Mouse (Mus musculus) hindbrain, embryonic 14.5 days (tissue): ENCODE data around the gene Ccdc182. TPM values are rescaled to one million over a fixed set of nuclear protein-coding genes. Genes with fewer than 3 reads are reported as not detected.

Experiments used
- ATAC-seq: fragments of 200-750 bp; cut with Nextera tagmentation; 2 replicates; pipeline ENCODE4 v1.8.0; 2017; ENCODE audit warnings: moderate number of reproducible peaks, mild to moderate bottlenecking, moderate TSS enrichment, moderate library complexity; ENCODE audit not compliant: low FRiP score
- DNase-seq: peaks from one replicate; pipeline ENCODE4 v3.0.0-alpha.2; 2015; ENCODE audit warnings: low spot score
- H3K27ac ChIP-seq: fragments of 300-500 bp; sonication (generic); 2 replicates; pipeline ENCODE4 v1.5.1; 2014; ENCODE audit warnings: mild to moderate bottlenecking, moderate library complexity
- H3K27me3 ChIP-seq: fragments of 300-500 bp; sonication (generic); 2 replicates; pipeline ENCODE4 v1.6.1; 2014; ENCODE audit warnings: mild to moderate bottlenecking, low read length, mixed read lengths; ENCODE audit not compliant: control insufficient read depth, insufficient read depth
- H3K36me3 ChIP-seq: fragments of 300-500 bp; sonication (generic); replicated peaks from 2 replicates; pipeline ENCODE4 v1.6.1; 2014; ENCODE audit not compliant: control insufficient read depth, insufficient read depth
- H3K4me1 ChIP-seq: fragments of 300-500 bp; sonication (generic); replicated peaks from 2 replicates; pipeline ENCODE4 v1.6.1; 2014; ENCODE audit warnings: antibody characterized with exemption, low read length, mixed read lengths; ENCODE audit not compliant: control insufficient read depth, insufficient read depth
- H3K4me2 ChIP-seq: fragments of 300-500 bp; sonication (generic); replicated peaks from 2 replicates; pipeline ENCODE4 v1.6.1; 2014; ENCODE audit warnings: mild to moderate bottlenecking, moderate library complexity
- H3K4me3 ChIP-seq: fragments of 300-500 bp; sonication (generic); replicated peaks from 2 replicates; pipeline ENCODE4 v1.5.1; 2014; ENCODE audit warnings: mild to moderate bottlenecking, low read length
- H3K9ac ChIP-seq: fragments of 300-500 bp; sonication (generic); 2 replicates; pipeline ENCODE4 v1.6.1; 2014
- H3K9me3 ChIP-seq: fragments of 300-500 bp; sonication (generic); 2 replicates; pipeline ENCODE4 v1.6.1; 2016; ENCODE audit warnings: low read length; ENCODE audit not compliant: control insufficient read depth
- WGBS: fragments of 180-500 bp; shearing (Covaris S2); extraction: QIAGEN DNeasy Blood & Tissue Kit; methylation state at CpG from one replicate; pipeline ENCODE4 v1.1.7; 2014; 5-methylcytosine and 5-hydroxymethylcytosine counted together
- polyA plus RNA-seq: library from polyadenylated mRNA; unstranded; fragments of >200 nt; fragmentation: Nextera tagmentation; extraction: Ambion mirVana; gene quantifications from 2 replicates; pipeline ENCODE4 v1.2.1, GENCODE M21; 2014

Ccdc182 gene
- polyA plus RNA-seq, 1 experiment from 2014 or later = 0.37 TPM

DNA sequence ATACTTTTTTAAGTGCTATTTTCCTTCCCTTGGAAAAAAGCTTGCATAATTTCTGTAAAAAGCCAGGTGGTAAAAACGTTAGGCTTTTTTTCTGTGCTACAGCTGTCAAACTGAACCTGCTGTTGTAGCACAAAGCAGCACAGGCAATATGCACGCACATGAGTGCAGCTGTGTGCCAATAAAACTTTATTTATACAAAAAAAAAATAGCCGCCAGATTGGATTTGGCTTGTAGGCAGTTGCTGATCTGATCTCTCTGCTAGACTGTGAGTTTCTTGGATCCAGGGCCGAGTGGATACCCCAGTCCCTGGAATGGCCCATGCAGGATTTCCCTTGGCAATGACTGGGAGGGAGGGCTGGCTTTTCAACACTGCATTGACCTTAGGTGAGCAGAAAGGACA, 36.2 kb upstream of the Ccdc182 start:
- Histone ChIP-seq H3K9me3 (no peaks in the 10 kb centered on the region), H3K27ac (no peak overlapping the region), H3K4me2 (no peak overlapping the region), H3K36me3 (no peaks in the 10 kb centered on the region), H3K4me3 (no peak overlapping the region), H3K9ac (no peak overlapping the region), H3K4me1 (peaks cover 26% of the 10 kb centered on the region), H3K27me3 (no peaks in the 10 kb centered on the region)
- DNase-seq (no peak), ATAC-seq (no peak)
- WGBS = 85% methylated on average over 4 of the region's 4 CpGs

DNA sequence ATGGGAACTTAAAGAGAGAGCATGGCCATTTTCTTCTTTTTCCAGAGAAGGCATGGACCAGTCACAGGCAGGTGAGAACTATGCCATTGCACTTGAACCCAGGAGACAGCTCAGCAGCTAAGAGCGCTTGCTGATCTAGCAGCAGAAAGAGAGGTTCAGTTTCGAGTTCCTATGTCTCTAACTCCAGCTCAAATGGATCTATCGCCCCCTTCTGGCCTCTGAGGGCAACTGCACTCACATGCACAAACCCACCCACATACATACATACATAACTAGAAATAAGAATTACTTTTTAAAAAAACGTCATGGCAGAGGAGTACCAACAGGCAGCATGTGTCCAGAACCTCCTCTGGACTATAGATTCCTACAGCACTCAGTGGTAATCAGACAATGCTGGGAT, 35.6 kb upstream of the Ccdc182 start:
- H3K27me3 ChIP-seq = no peaks in the 10 kb centered on the region
- H3K4me3 ChIP-seq = no peak overlapping the region
- no peak overlapping the region for H3K9ac ChIP-seq
- no peak for ATAC-seq
- no peak for DNase-seq
- H3K4me2 ChIP-seq = no peak overlapping the region
- H3K27ac ChIP-seq = no peak overlapping the region
- H3K36me3 ChIP-seq = no peaks in the 10 kb centered on the region
- no peaks in the 10 kb centered on the region for H3K9me3 ChIP-seq
- H3K4me1 ChIP-seq = peaks cover 21% of the 10 kb centered on the region
- WGBS = 87% methylated on average over 4 of the region's 4 CpGs

DNA sequence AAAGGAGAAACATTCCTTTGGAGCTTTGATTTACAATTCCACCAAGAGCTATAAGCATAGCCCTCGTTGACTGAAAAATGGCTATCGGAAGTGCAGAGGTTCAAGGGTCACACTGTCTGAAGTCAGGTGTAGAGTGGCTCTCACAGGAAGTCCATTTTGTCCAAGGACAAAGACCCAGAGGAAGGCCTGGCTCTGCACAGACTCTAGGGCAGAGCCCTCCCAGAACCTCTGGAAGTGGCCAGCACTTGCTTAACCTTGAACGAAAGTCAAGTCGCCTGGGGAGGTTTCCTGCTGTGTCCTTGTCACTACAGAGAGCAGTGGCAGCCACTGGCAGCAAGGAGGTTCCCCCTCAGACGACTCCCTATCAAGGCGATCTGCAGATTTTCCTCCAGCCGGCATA, 33.4 kb upstream of the Ccdc182 start:
- no peak for DNase-seq
- peaks cover 9% of the 10 kb centered on the region; the same call in 1 of the 2 replicates for H3K4me1 ChIP-seq
- H3K9me3 ChIP-seq = no peaks in the 10 kb centered on the region
- H3K27me3 ChIP-seq = no peaks in the 10 kb centered on the region
- H3K4me3 ChIP-seq = no peak overlapping the region
- no peak overlapping the region for H3K9ac ChIP-seq
- no peak overlapping the region for H3K27ac ChIP-seq
- H3K36me3 ChIP-seq = no peaks in the 10 kb centered on the region
- H3K4me2 ChIP-seq = no peak overlapping the region
- ATAC-seq = no peak
- WGBS = 56% methylated on average over 7 of the region's 7 CpGs

DNA sequence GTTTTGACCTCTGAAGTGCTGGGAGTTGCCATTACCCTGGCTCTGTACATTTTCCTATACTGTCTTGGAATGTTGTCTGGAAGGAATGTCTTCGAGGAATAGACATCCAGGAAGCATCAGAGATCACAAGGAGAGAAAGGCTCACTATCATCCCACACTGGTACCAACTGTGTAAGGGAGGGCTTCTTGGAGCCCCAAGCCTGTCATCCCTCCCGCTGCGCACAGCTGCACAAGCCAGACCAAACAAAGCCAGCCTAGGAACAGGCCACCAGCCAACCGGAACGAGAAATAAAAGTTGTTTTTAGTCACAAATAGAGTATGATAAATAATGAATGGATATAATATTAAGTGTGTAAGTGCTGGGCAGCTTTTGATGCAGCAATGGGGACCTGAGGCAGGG, 29.0 kb upstream of the Ccdc182 start:
- Histone ChIP-seq H3K4me3 (no peak overlapping the region), H3K4me2 (no peak overlapping the region), H3K9ac (no peak overlapping the region), H3K36me3 (no peaks in the 10 kb centered on the region), H3K4me1 (peaks cover 9% of the 10 kb centered on the region; the same call in 1 of the 2 replicates), H3K9me3 (no peaks in the 10 kb centered on the region), H3K27ac (no peak overlapping the region), H3K27me3 (no peaks in the 10 kb centered on the region)
- 56% methylated on average over 5 of the region's 5 CpGs for WGBS
- ATAC-seq = no peak
- DNase-seq = no peak

DNA sequence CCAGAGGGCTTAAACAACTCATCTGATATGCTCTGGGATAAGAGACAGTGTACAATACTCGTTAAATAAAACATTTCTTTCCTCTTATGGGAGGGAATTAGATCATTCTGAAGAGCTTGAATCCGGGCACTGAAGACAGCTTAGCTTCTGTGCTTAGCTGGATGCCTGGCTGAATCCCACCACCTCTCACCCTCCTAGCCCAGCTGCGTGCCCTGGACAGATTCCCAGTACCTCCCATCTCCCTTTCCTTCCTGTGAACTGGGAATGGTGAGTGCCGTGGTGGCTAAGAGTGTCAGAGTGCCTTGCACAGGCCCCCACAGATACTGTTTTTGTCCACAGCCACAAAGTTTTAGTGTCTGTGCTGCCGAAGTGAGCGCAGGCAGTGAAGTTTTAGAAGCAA, 27.5 kb upstream of the Ccdc182 start:
- peaks cover 9% of the 10 kb centered on the region; the same call in 1 of the 2 replicates for H3K4me1 ChIP-seq
- no peaks in the 10 kb centered on the region for H3K9me3 ChIP-seq
- H3K4me3 ChIP-seq = no peak overlapping the region
- H3K27ac ChIP-seq = peak overlapping the region; percentile 40
- H3K4me2 ChIP-seq = no peak overlapping the region
- H3K27me3 ChIP-seq = no peaks in the 10 kb centered on the region
- ATAC-seq (no peak), DNase-seq (no peak)
- H3K36me3 ChIP-seq = no peaks in the 10 kb centered on the region
- H3K9ac ChIP-seq = no peak overlapping the region
- 64% methylated on average over 6 of the region's 6 CpGs for WGBS

DNA sequence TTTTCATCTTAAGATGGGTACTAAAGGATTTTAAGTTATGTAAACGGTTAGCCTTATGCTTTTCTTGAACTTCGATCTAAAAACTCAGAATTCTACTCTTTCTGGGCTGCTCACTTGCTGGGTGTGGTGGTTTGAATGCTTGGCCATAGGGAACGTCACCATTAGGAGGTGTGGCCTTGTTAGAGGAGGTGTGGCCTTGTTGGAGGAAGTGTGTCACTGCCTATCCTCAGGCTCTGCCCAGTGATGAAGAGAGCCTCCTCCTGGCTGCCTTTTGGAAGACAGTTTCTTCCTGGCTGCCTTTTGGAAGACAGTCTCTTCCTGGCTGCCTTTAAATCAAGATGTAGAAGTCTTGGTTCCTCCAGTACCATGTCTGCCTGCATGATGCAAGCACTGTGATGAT, 22.0 kb upstream of the Ccdc182 start:
- DNase-seq = no peak
- H3K4me3 ChIP-seq = no peak overlapping the region
- no peak overlapping the region for H3K4me2 ChIP-seq
- H3K4me1 ChIP-seq = peaks cover 30% of the 10 kb centered on the region
- no peaks in the 10 kb centered on the region for H3K9me3 ChIP-seq
- H3K36me3 ChIP-seq = no peaks in the 10 kb centered on the region
- H3K27ac ChIP-seq = no peak overlapping the region
- ATAC-seq = no peak
- no peaks in the 10 kb centered on the region for H3K27me3 ChIP-seq
- WGBS = 65% methylated on average over 3 of the region's 3 CpGs
- no peak overlapping the region for H3K9ac ChIP-seq

DNA sequence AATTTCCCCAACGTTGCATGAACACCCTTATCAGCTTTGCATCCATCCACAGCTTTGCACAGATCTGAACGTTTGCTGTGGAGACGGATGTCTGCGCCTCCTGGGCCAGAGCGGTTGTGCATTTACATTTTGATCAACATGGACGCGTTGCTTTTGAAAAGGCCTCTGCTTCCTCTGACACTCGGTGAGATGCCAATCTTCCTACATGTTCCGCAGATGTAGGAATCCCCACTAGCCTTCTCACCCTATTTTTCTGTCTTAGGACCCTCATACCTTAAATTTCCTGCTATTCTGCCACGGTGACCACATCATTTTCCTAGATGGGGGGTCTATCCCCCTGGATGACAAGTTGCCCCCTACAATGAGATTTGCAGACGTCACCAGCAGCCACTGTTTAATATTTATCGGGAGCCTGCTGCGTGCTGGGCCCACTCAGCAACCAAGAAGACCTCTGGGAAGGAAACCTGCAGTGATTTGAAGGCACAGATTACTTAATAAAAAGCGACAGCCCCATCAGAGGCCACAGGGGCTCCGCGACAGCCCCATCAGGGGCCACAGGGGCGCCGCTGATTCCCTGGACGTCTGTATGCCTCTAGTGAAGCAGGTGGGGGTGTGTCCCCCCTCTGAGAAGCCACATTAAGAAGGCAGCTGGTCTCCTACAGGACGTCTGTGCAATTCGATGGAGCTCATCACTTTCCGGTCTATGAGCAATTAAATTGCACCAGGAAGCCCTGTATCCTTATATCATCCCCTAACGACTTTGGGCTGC, 19.6 kb upstream of the Ccdc182 start:
- H3K9me3 ChIP-seq = no peaks in the 10 kb centered on the region
- H3K36me3 ChIP-seq = no peaks in the 10 kb centered on the region
- H3K4me3 ChIP-seq = no peak overlapping the region
- peak overlapping the region; percentile 9; the same call in 1 of the 2 replicates for H3K4me2 ChIP-seq
- peaks cover 34% of the 10 kb centered on the region for H3K4me1 ChIP-seq
- peak; percentile 35 for ATAC-seq
- peak overlapping the region; percentile 89 for H3K27ac ChIP-seq
- 10% methylated on average over 23 of the region's 23 CpGs for WGBS
- H3K9ac ChIP-seq = peak overlapping the region; percentile 40; the same call in 1 of the 2 replicates
- no peaks in the 10 kb centered on the region for H3K27me3 ChIP-seq
- no peak for DNase-seq

DNA sequence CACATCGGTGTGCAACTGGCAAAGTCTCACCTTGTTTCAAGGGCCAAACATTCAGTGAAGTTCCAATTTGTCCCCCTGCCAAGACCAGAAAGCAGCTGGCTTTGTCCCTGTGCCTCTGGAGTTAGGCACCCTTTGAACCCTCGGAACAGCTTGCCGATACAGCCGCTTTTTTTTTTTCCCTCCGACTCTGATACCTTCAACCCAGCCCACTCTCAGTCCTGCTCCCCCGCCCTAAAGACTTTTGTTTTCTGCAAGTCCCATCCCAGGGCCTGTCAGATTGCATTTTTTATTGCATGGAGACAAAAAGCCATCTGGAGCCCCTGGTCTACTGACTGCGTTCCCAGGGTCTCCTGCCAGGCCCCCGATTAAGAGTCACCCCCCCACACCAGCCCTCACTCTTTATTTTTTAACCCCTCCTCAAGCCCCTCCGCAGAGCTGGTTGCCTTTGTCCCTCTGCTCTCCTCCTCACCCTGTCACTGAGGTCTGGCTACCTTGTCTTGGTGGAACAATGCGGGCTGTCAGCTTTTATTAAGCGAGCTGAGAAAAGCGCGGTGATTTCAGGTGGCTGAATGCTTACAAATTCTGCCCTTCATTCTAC, 18.9 kb upstream of the Ccdc182 start:
- Histone ChIP-seq H3K4me1 (peaks cover 38% of the 10 kb centered on the region), H3K27ac (peak overlapping the region; percentile 89), H3K9ac (peak overlapping the region; percentile 40; the same call in 1 of the 2 replicates), H3K4me3 (no peak overlapping the region), H3K9me3 (no peaks in the 10 kb centered on the region), H3K4me2 (peak overlapping the region; percentile 9; the same call in 1 of the 2 replicates), H3K36me3 (no peaks in the 10 kb centered on the region), H3K27me3 (no peaks in the 10 kb centered on the region)
- 5% methylated on average over 13 of the region's 13 CpGs for WGBS
- ATAC-seq (peak; percentile 70), DNase-seq (peak; percentile 70)

DNA sequence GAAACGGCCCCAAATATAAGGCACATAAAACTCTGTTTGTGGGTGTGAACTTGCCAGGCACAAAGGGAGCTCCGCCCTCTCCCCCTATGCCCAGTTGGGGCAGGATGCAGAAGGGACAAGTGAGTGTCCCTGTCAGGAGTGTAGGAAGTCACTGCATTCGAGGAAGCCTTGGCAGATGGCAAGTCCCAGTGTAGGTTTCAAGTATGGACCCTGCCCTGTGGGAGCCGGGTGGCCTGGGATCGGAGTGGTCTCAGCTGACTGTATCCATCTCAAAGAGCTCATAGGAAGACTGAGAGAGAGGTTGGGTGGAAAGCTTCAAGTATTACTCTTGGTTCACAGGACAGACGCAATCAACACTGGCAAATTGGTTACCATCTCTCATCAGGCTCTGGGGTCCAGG, 17.9 kb upstream of the Ccdc182 start:
- Histone ChIP-seq H3K9ac (peak overlapping the region; percentile 0; the same call in 1 of the 2 replicates), H3K36me3 (no peaks in the 10 kb centered on the region), H3K4me2 (no peak overlapping the region), H3K4me3 (no peak overlapping the region), H3K9me3 (no peaks in the 10 kb centered on the region), H3K27ac (peak overlapping the region; percentile 89), H3K27me3 (no peaks in the 10 kb centered on the region), H3K4me1 (peaks cover 45% of the 10 kb centered on the region)
- 27% methylated on average over 6 of the region's 6 CpGs for WGBS
- DNase-seq = no peak
- ATAC-seq = no peak
